Mouse (Mus musculus): Measurements from ENCODE around the gene Dpt.

- TF ChIP-seq CTCF (conservative IDR thresholded peaks at IDR 0.05; ENCODE audit: low read length) (no peak), NANOG (IDR thresholded peaks at IDR 0.05; ENCODE audit: borderline replicate concordance, low read length) (no peak)
Observed at GRCm38 (mm10) chr1:164804751-164805435, 8.4 kb downstream of the Dpt start.

All from E14TG2a.4 (cell line).